Mouse (Mus musculus) cerebellum, postnatal 36 days (tissue): ENCODE results near the gene Upp2.

Experiments
- DNase-seq, 2 experiments: peaks; one replicate each; pipeline ENCODE4 v3.0.0; 2021 to 2022; ENCODE audit warnings: mixed read lengths in 2 of 2

The Upp2 gene

DNA sequence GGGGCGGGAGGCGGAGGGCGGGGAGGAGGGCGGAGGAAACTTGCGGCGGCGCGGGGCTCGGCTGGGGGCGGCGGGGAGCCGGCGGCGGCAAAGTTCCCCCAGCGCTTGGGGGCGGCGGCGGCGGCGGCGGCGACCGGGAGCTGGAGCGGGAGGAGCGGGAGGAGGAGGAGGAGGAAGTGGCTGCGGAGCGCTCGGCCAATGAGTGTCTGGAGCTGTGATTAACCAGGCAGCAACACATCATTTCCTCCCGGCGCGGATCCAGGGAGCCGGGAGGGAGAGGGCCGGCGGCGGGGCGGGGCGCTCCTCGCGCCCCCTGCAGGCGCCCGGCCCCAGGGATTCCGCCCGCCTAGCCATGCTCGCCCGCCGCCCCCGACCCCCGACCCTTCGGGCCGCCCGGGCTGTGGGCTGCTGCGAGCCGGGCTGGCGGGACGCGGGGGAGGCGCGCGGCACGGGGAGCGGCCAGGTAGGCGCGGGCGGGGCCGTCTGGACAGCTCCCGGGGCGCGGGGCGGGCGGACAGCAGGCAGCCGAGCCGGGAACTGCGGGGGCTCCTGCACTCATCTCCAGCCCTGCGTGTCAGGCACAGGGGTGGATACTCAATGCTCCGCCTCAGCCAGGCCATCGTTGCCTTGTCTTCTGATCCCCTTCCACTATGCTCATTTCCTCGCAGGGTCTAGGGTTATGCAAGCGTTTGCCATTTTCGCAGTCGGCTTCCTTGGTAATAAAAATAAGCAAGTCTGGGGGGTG is at the start of gene Upp2, which contains the start of gene Acvr1:
TSS of gene Upp2 (plus strand) at position 233 of the 745 bp plus-strand sequence.
TSS of gene Acvr1 (minus strand) at position 92 of the 745 bp plus-strand sequence.
- peak; percentile 90 for DNase-seq

DNA sequence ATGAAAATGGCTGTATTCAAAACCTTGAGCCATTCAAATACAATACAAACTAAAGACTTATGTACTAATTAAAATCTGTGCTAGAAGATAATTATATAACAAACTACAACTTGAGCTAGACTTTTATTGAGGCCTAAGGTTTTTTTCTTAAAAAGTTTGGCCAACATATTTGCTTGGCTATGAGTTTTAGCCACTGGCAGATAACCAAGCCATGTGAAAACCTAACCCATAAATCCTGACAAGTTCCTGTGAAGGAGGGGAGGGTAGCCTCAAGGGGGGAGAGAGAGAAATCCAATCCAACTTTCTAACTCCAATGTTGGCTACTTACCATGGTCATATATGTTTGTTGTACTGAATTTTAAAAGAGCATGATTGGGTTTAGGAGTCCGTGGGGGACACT is 48.6 kb upstream of the Upp2 start:
- no peak for DNase-seq

GRCm38 (mm10) chr2:58520727-58521126 is 46.4 kb upstream of the Upp2 start:
- no peak for DNase-seq

- DNase-seq = peak; percentile 35 to 39
These were observed 45.5 kb upstream of the Upp2 start for GRCm38 (mm10) chr2:58521621-58522020.

DNA sequence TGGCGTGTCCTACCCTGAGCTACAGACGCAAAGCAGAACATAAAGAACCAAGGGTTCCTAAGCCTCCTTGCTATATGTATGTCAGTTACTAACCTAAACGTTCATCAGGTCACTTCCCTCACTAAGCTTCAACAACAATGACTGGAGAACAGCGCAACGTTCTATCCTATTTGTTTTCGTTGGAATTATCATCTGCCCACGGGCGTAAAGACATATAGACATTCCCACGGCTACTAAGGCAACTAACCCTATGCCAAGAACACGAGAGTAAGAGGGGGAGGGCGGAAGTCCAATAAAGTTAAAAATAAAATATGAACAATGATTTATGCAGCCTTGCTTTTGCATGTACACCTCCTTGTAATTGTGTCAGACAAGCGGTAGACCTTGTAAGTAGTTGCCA is 44.0 kb upstream of the Upp2 start:
- no peak for DNase-seq

- no peak for DNase-seq
These were observed 43.2 kb upstream of the Upp2 start for GRCm38 (mm10) chr2:58523894-58524293.

GRCm38 (mm10) chr2:58524356-58524755 is 42.7 kb upstream of the Upp2 start:
- no peak for DNase-seq

GRCm38 (mm10) chr2:58527786-58528185 is 39.3 kb upstream of the Upp2 start:
- DNase-seq = no peak

- no peak for DNase-seq
These were observed 37.7 kb upstream of the Upp2 start for GRCm38 (mm10) chr2:58529384-58529783.

DNA sequence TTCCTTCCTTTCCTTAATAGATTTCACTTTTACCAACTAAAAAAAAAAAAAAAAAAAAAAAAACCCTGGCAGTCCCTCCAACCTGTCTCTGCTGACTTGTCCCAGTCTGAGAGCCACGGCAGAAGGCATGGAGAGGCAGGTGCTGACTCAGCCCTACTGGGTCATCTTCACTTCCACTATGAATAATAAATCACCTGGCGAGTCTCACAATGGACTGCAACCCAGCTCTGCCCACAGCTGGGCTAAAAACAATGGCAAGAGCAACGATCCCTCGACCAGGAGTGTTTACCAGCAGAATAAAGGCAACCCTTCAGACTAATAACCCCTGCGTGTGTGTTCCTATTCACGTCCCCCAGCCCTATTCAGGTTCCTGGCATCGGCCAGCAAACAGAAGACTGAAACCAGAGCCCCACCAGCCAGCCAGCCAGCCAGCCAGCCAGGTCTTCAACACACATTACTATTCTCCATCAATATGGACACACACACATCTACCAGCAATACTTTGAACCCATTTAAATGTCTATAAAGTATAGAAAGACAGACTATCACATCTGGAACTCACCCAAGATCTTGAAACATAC is 37.1 kb upstream of the Upp2 start:
- DNase-seq = peak; percentile 25 to 40

DNA sequence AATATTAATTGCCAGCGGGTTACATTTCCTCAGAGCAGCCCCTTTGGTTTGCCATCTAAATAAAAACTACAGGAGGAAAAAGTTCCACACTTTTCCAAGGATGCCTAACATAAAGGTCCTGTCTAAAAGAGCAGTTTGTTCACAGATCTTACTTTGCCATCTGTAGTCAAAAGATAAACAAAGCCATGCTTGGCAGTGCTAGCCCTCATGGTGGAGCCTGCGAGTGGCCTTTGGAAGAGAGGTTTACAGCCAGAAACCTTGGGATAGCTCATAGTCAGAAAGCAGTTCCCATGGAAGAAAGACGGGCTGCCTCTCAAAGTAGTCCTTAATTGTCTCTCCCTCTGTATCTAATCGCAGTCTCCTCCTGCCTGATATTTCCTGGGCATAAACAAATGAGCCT is 36.6 kb upstream of the Upp2 start:
- no peak for DNase-seq

DNA sequence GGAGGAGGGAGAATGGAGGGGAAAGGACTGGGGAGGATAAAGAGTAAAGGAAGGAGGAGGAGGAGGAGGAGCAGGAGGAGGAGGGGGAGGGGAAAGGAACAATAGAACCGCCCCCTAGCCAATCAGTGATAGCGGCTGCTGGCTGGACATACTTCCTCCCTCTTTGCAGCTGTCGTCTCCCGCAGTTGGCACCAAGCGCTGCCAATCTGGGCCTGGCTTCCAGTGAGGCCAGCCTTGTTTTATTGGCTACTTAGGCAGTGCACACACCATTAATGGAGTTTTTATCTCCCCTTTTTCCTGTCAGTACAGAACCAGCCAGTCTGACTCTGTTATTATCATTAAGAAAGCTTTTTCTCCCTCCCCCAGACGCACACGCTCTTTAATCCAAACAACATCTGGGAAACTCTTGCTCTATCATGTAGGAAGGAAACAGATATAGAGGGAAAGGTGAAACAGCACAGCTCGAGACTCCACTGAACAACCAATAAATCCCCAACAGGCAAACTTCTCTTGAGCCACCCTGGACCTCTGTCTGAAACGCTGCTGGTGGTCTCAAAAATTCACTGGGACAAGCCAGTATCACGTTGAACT is 34.7 kb upstream of the Upp2 start:
- DNase-seq = peak in 1 of 2 experiments; percentile 56

GRCm38 (mm10) chr2:58533521-58534001 is 33.5 kb upstream of the Upp2 start:
- peak; percentile 61 to 65 for DNase-seq

GRCm38 (mm10) chr2:58534379-58534778 is 32.7 kb upstream of the Upp2 start:
- no peak for DNase-seq

DNA sequence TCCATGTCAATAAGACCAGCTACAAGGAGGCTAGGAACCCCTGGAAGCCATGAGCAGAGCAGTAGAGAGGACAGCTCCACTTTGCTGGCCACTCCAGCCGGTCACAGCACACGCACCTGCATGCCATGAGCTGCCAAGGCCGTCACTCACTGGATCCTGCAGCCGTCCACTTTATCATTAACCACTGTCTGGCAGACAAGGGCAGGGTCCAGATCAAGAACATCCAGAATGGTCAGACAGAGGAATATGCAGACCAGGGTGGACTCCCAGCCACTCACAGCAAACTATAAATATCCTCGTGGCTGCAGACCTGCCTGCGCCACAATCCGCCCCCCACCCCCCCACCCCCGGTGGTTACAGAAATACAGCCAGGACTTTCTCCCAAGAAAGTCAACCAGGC is 31.9 kb upstream of the Upp2 start:
- DNase-seq = no peak

GRCm38 (mm10) chr2:58536796-58537195 is 30.3 kb upstream of the Upp2 start:
- no peak for DNase-seq

- no peak for DNase-seq
These were observed 28.9 kb upstream of the Upp2 start for GRCm38 (mm10) chr2:58538196-58538595.

DNA sequence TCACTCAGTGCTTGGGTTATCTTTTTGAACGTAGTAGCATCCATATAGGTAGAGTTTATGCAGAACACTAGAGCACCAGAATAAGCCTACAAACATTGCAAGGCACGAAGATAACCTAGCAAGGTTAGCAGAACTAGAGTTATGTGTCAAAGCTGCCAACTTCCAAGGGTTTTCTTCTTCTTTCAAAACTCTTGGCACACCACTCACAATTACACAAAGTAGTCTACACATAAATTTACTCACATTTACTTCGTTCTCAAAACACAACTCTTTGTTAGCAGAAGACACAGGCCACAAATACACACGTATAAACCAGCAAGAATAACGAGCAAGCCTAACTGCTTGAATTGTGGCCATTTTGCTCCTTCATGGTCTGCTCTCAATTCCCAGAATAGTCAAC is 23.8 kb upstream of the Upp2 start:
- DNase-seq = no peak

GRCm38 (mm10) chr2:58544368-58544767 is 22.7 kb upstream of the Upp2 start:
- DNase-seq = no peak

GRCm38 (mm10) chr2:58546264-58546663 is 20.8 kb upstream of the Upp2 start:
- DNase-seq = no peak

- DNase-seq = no peak
These were observed 18.2 kb upstream of the Upp2 start for GRCm38 (mm10) chr2:58548943-58549342.

GRCm38 (mm10) chr2:58549960-58550359 is 17.1 kb upstream of the Upp2 start:
- no peak for DNase-seq

DNA sequence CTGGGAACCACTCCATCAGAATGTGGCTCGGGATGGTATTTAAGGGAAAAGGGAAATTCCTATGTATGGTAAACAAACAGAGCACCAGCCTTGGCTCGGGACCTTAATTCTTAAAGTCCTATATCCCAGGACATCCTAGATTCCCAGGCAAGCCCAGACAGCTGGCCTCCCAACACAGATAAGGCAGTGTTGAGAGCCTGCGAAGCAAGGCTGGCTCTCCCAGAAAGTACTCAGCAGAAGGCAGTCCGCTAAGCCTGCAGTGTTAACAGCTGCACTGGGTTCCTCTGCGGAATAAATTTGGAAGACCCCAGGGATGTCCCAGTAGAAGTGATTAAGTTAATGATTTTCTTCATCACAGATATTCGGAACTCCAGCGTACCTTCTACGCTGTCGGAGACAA is 16.6 kb upstream of the Upp2 start:
- no peak for DNase-seq

- DNase-seq = no peak
These were observed 15.2 kb upstream of the Upp2 start for GRCm38 (mm10) chr2:58551866-58552265.
